Mouse (Mus musculus) ES-Bruce4 (cell line): ENCODE results near the gene Zfp319. TPM values are rescaled to one million over a fixed set of nuclear protein-coding genes. Genes with fewer than 3 reads are reported as not detected.

Experiments used
- H3K27ac ChIP-seq: 2 replicates; pipeline ENCODE4 v1.5.1; 2012; ENCODE audit warnings: low read length, inconsistent platforms; ENCODE audit not compliant: insufficient read depth
- H3K27me3 ChIP-seq: 2 replicates; pipeline ENCODE4 v1.6.1; 2012; ENCODE audit warnings: mild to moderate bottlenecking, low read length, inconsistent platforms; ENCODE audit not compliant: control insufficient read depth, poor library complexity, insufficient read depth, severe bottlenecking
- H3K36me3 ChIP-seq: 2 replicates; pipeline ENCODE4 v1.6.1; 2012; ENCODE audit warnings: inconsistent platforms, mild to moderate bottlenecking, low read length, moderate library complexity; ENCODE audit not compliant: control insufficient read depth, poor library complexity, insufficient read depth, severe bottlenecking
- H3K4me1 ChIP-seq: one replicate; pipeline ENCODE4 v1.8.1; 2011; ENCODE audit warnings: low read length; ENCODE audit not compliant: control insufficient read depth, insufficient read depth
- H3K4me3 ChIP-seq: 2 replicates; pipeline ENCODE4 v1.5.1; 2011; ENCODE audit warnings: low read depth, mild to moderate bottlenecking, low read length
- H3K9ac ChIP-seq: 2 replicates; pipeline ENCODE4 v1.6.1; 2012; ENCODE audit warnings: low read depth, mild to moderate bottlenecking, inconsistent platforms; ENCODE audit not compliant: poor library complexity, severe bottlenecking
- H3K9me3 ChIP-seq: replicated peaks from 2 replicates; pipeline ENCODE4 v1.6.1; 2012; ENCODE audit warnings: mild to moderate bottlenecking, low read length, inconsistent platforms; ENCODE audit not compliant: control insufficient read depth, poor library complexity, insufficient read depth, severe bottlenecking
- CTCF ChIP-seq: IDR thresholded peaks from one replicate; pipeline ENCODE4 v1.8.1; 2011; ENCODE audit warnings: low read depth, low read length
- EP300 ChIP-seq: IDR thresholded peaks from 2 replicates; pipeline ENCODE4 v1.6.1; 2011; ENCODE audit warnings: low read depth, low read length; ENCODE audit not compliant: insufficient read depth
- POLR2A ChIP-seq: IDR thresholded peaks from one replicate; pipeline ENCODE4 v1.8.1; 2011; ENCODE audit warnings: low read length; ENCODE audit not compliant: insufficient read depth
- polyA plus RNA-seq: library from polyadenylated mRNA; stranded (reverse); fragments of >200 nt; gene quantifications from 2 replicates; pipeline ENCODE4 v1.2.4, GENCODE M21; 2011; ENCODE audit warnings: low read depth; ENCODE audit not compliant: missing spikeins, insufficient read depth, insufficient read length

Zfp319 gene
- polyA plus RNA-seq, 1 experiment: 2.8 TPM

- Histone ChIP-seq H3K9ac (no peak overlapping the region), H3K36me3 (no peaks in the 10 kb centered on the region), H3K27me3 (no peaks in the 10 kb centered on the region), H3K27ac (no peak overlapping the region), H3K9me3 (no peaks in the 10 kb centered on the region), H3K4me3 (no peak overlapping the region), H3K4me1 (no peaks in the 10 kb centered on the region)
- no peak for TF ChIP-seq CTCF
- TF ChIP-seq EP300: no peak
- no peak for TF ChIP-seq POLR2A
Measured at GRCm38 (mm10) chr8:95315350-95315749, 16.4 kb downstream of the Zfp319 start.

- H3K9me3 ChIP-seq: no peaks in the 10 kb centered on the region
- no peaks in the 10 kb centered on the region for H3K4me1 ChIP-seq
- TF ChIP-seq CTCF: no peak
- TF ChIP-seq EP300: no peak
- TF ChIP-seq POLR2A: no peak
- H3K27ac ChIP-seq: no peak overlapping the region
- no peak overlapping the region for H3K4me3 ChIP-seq
- H3K27me3 ChIP-seq: no peaks in the 10 kb centered on the region
- H3K9ac ChIP-seq: no peak overlapping the region
- H3K36me3 ChIP-seq: no peaks in the 10 kb centered on the region
Measured at GRCm38 (mm10) chr8:95314707-95315106, 17.0 kb downstream of the Zfp319 start.

GRCm38 (mm10) chr8:95313857-95314256 is 17.9 kb downstream of the Zfp319 start:
- H3K4me3 ChIP-seq: no peak overlapping the region
- H3K4me1 ChIP-seq: no peaks in the 10 kb centered on the region
- H3K9me3 ChIP-seq: no peaks in the 10 kb centered on the region
- no peaks in the 10 kb centered on the region for H3K36me3 ChIP-seq
- no peak overlapping the region for H3K9ac ChIP-seq
- no peak for TF ChIP-seq EP300
- no peak for TF ChIP-seq POLR2A
- no peak for TF ChIP-seq CTCF
- H3K27me3 ChIP-seq: no peaks in the 10 kb centered on the region
- no peak overlapping the region for H3K27ac ChIP-seq

- no peak overlapping the region for H3K27ac ChIP-seq
- no peak overlapping the region for H3K4me3 ChIP-seq
- H3K9me3 ChIP-seq: no peaks in the 10 kb centered on the region
- no peaks in the 10 kb centered on the region for H3K27me3 ChIP-seq
- no peaks in the 10 kb centered on the region for H3K4me1 ChIP-seq
- H3K9ac ChIP-seq: no peak overlapping the region
- H3K36me3 ChIP-seq: no peaks in the 10 kb centered on the region
- TF ChIP-seq EP300 (no peak), CTCF (peak; percentile 85)
Measured at GRCm38 (mm10) chr8:95312836-95313235, 18.9 kb downstream of the Zfp319 start.

- Histone ChIP-seq H3K4me3 (no peak within 1 kb of the TSS), H3K36me3 (no peaks in the 10 kb centered on the region), H3K27ac (no peak within 1 kb of the TSS), H3K9ac (no peak within 1 kb of the TSS), H3K4me1 (no peaks in the 10 kb centered on the region), H3K27me3 (no peaks in the 10 kb centered on the region), H3K9me3 (no peaks in the 10 kb centered on the region)
- TF ChIP-seq CTCF (no peak), EP300 (no peak), POLR2A (no peak)
Measured at GRCm38 (mm10) chr8:95310342-95310970, 21.3 kb downstream of the Zfp319 start, which contains the start of gene Tepp. Gene Tepp, plus strand, starts transcription at chr8:95310566.

GRCm38 (mm10) chr8:95306431-95306830 is 25.3 kb downstream of the Zfp319 start, which contains the start of gene Cngb1:
Gene Cngb1, minus strand, starts transcription at chr8:95306585.
- Histone ChIP-seq H3K9ac (no peak within 1 kb of the TSS), H3K4me3 (no peak within 1 kb of the TSS), H3K4me1 (no peaks in the 10 kb centered on the region), H3K27ac (no peak within 1 kb of the TSS), H3K36me3 (no peaks in the 10 kb centered on the region), H3K9me3 (no peaks in the 10 kb centered on the region), H3K27me3 (no peaks in the 10 kb centered on the region)
- TF ChIP-seq CTCF (no peak), EP300 (no peak), POLR2A (no peak)
